Mouse (Mus musculus) E14TG2a.4 (cell line): ENCODE data around the gene Slc39a8.

ENCODE experiments used
- CTCF ChIP-seq: conservative IDR thresholded peaks from 2 replicates; pipeline ENCODE4 v1.5.1; 2014; ENCODE audit warnings: low read length
- POU5F1 ChIP-seq: IDR thresholded peaks from 2 replicates; pipeline ENCODE4 v1.6.1; 2014; ENCODE audit warnings: low read length, borderline replicate concordance

- TF ChIP-seq CTCF = no peak
- TF ChIP-seq POU5F1 = no peak
These were observed 93.6 kb downstream of the Slc39a8 start for GRCm38 (mm10) chr3:135918566-135919180.
